Mouse (Mus musculus) stomach, embryonic 16.5 days (tissue): ENCODE measurements around the gene Pigz. TPM values are rescaled to one million over a fixed set of nuclear protein-coding genes. Genes with fewer than 3 reads are reported as not detected.
"Not testable (repeated sequence)": the region's sequence is repeated elsewhere in the genome, so short reads cannot be mapped to it uniquely, and the experiment has no call there.

Source experiments
- ATAC-seq: fragments of 200-750 bp; cut with Nextera tagmentation; 2 replicates; pipeline ENCODE4 v1.8.0; 2017; ENCODE audit warnings: moderate number of reproducible peaks, moderate TSS enrichment; ENCODE audit not compliant: insufficient read depth, low FRiP score
- H3K27ac ChIP-seq: fragments of 300-500 bp; sonication (generic); 2 replicates; pipeline ENCODE4 v1.5.1; 2014; ENCODE audit warnings: low read length
- H3K27me3 ChIP-seq: fragments of 300-500 bp; sonication (generic); 2 replicates; pipeline ENCODE4 v1.6.1; 2014; ENCODE audit warnings: low read length, control low read depth, mixed read lengths; ENCODE audit not compliant: control insufficient read depth, insufficient read depth
- H3K36me3 ChIP-seq: fragments of 300-500 bp; sonication (generic); 2 replicates; pipeline ENCODE4 v1.6.1; 2014; ENCODE audit warnings: low read length; ENCODE audit not compliant: control insufficient read depth, insufficient read depth
- H3K4me1 ChIP-seq: fragments of 300-500 bp; sonication (generic); 2 replicates; pipeline ENCODE4 v1.6.1; 2014; ENCODE audit warnings: low read length, control low read depth, mixed read lengths; ENCODE audit not compliant: control insufficient read depth, insufficient read depth
- H3K4me2 ChIP-seq: fragments of 300-500 bp; sonication (generic); 2 replicates; pipeline ENCODE4 v1.6.1; 2014; ENCODE audit warnings: low read depth, low read length, mixed read lengths
- H3K4me3 ChIP-seq: fragments of 300-500 bp; sonication (generic); replicated peaks from 2 replicates; pipeline ENCODE4 v1.5.1; 2014; ENCODE audit warnings: mild to moderate bottlenecking, low read length
- H3K9ac ChIP-seq: fragments of 300-500 bp; sonication (generic); 2 replicates; pipeline ENCODE4 v1.6.1; 2014; ENCODE audit warnings: low read length
- H3K9me3 ChIP-seq: fragments of 300-500 bp; sonication (generic); replicated peaks from 2 replicates; pipeline ENCODE4 v1.6.1; 2016; ENCODE audit warnings: low read length, control low read depth; ENCODE audit not compliant: control insufficient read depth
- WGBS: fragments of 180-500 bp; shearing (Covaris S2); extraction: QIAGEN DNeasy Blood & Tissue Kit; methylation state at CpG from one replicate; pipeline ENCODE4 v1.1.7; 2014; 5-methylcytosine and 5-hydroxymethylcytosine counted together
- polyA plus RNA-seq: library from polyadenylated mRNA; unstranded; fragments of >200 nt; fragmentation: Nextera tagmentation; extraction: Ambion mirVana; gene quantifications from 2 replicates; pipeline ENCODE4 v1.2.1, GENCODE M21; 2015

The Pigz gene
- polyA plus RNA-seq, 1 experiment from 2014 or later: 0.96 TPM

DNA sequence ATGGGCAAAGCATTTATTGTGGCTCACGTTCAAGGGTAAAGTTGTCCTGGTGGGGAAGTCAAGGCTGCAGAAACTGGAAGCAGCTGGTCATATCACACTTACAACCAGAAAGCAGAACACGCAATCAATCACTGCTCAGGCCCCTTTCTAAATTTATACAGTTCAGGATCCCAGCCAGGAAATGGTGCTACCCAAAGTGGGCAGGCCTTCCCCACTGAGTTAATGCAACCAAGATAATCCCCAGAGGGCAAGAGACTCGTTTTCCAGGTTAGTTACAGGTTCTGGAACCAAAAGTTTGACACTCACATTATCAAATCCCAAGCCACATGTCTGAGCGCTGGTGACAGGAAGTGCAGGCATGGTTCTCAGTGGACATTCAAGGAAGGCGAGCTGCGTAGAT, 5.2 kb downstream of the Pigz start:
- ATAC-seq: no peak
- WGBS: 65% methylated on average over 6 of the region's 6 CpGs

DNA sequence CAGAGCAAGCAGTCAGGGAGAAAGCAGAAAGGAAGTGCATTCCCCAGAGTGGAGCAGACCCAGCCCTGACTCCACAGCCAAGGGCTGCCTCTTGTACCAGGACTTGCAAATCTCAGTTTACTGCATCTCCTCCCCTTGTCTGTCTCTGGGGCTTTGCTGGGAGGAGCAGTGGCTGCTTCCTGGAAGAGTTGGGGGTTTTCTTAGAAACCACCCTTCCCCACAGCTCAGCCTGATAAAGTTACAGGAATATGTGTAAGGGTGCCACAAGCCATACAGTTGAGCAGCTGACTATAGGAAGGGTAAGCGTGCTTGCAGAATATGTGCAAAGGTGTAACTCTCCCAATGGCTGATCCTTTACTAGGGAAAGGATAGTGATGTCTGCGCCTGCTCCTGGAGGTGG, 6.9 kb downstream of the Pigz start:
- H3K27me3 ChIP-seq: peaks cover 7% of the 10 kb centered on the region; the same call in 1 of the 2 replicates
- no peaks in the 10 kb centered on the region for H3K9me3 ChIP-seq
- no peaks in the 10 kb centered on the region for H3K36me3 ChIP-seq
- no peak overlapping the region for H3K27ac ChIP-seq
- no peak overlapping the region for H3K4me2 ChIP-seq
- H3K4me3 ChIP-seq: no peak overlapping the region
- ATAC-seq: no peak
- peaks cover 4% of the 10 kb centered on the region; the same call in 1 of the 2 replicates for H3K4me1 ChIP-seq
- 84% methylated on average over 2 of the region's 2 CpGs for WGBS
- H3K9ac ChIP-seq: no peak overlapping the region

More for the DNA sequence above, 5.2 kb downstream of the Pigz start:
- H3K4me3 ChIP-seq: no peak overlapping the region
- peaks cover 13% of the 10 kb centered on the region for H3K4me1 ChIP-seq
- H3K4me2 ChIP-seq: no peak overlapping the region
- no peaks in the 10 kb centered on the region for H3K9me3 ChIP-seq
- no peaks in the 10 kb centered on the region for H3K36me3 ChIP-seq
- peaks cover 24% of the 10 kb centered on the region; the same call in 1 of the 2 replicates for H3K27me3 ChIP-seq
- no peak overlapping the region for H3K9ac ChIP-seq
- H3K27ac ChIP-seq: no peak overlapping the region

DNA sequence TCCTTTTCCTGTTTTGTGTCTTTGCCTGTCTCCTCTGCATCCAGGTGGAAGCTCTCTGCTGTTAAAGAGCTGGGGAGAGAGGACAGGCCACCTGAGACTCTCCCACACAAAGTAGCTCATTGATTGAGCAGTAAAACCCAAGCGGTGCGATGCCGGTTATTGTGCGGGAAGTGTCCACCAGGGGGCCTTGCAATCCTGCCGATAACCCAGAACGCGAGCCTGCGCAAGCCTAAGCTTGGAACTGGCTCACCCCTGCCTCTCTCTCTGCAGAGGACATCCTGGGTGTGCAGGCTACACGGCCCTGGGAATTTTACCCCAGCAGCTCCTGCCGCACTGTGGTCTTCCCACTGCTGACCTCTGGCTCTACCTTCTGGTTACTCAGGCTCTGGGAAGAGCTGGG, 10.3 kb downstream of the Pigz start:
- no peak overlapping the region for H3K4me3 ChIP-seq
- no peak overlapping the region for H3K4me2 ChIP-seq
- H3K27ac ChIP-seq: no peak overlapping the region
- no peaks in the 10 kb centered on the region for H3K9me3 ChIP-seq
- no peaks in the 10 kb centered on the region for H3K27me3 ChIP-seq
- no peaks in the 10 kb centered on the region for H3K36me3 ChIP-seq
- WGBS: 3% methylated on average over 10 of the region's 10 CpGs
- no peak for ATAC-seq
- H3K9ac ChIP-seq: no peak overlapping the region
- peaks cover 20% of the 10 kb centered on the region for H3K4me1 ChIP-seq

- Histone ChIP-seq H3K4me2 (no peak overlapping the region), H3K27me3 (no peaks in the 10 kb centered on the region), H3K9ac (no peak overlapping the region), H3K36me3 (no peaks in the 10 kb centered on the region), H3K27ac (no peak overlapping the region), H3K4me3 (no peak overlapping the region), H3K9me3 (no peaks in the 10 kb centered on the region), H3K4me1 (peaks cover 28% of the 10 kb centered on the region)
- 87% methylated on average over 12 of the region's 12 CpGs for WGBS
- no peak for ATAC-seq
Observed at GRCm38 (mm10) chr16:31944698-31945255, 11.1 kb downstream of the Pigz start.

DNA sequence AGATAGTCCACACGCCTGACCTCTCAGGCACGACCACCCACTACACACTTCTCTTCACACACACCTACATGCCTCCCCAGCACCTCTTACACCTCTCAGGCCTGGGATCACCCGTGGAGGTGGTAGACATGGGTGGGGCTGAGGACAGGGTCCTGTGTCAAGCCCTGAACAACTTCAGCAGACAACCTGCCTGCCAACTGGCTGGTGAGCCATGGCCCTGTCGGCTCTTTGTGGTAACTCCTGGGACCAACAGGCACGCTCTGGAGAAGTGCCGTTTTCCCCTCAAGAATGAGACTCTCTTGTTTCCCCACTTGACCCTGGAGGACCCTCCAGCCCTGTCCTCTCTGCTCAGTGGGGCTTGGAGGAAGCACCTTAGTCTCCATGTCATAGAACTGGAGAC, 11.7 kb downstream of the Pigz start:
- Histone ChIP-seq H3K4me2 (no peak overlapping the region), H3K36me3 (0 out of 2 replicates have a peak, but pooled peaks cover 2% of the 10 kb centered on the region), H3K4me3 (no peak overlapping the region), H3K27ac (no peak overlapping the region), H3K4me1 (peaks cover 28% of the 10 kb centered on the region), H3K27me3 (no peaks in the 10 kb centered on the region), H3K9ac (no peak overlapping the region), H3K9me3 (no peaks in the 10 kb centered on the region)
- 85% methylated on average over 6 of the region's 6 CpGs for WGBS
- no peak for ATAC-seq

DNA sequence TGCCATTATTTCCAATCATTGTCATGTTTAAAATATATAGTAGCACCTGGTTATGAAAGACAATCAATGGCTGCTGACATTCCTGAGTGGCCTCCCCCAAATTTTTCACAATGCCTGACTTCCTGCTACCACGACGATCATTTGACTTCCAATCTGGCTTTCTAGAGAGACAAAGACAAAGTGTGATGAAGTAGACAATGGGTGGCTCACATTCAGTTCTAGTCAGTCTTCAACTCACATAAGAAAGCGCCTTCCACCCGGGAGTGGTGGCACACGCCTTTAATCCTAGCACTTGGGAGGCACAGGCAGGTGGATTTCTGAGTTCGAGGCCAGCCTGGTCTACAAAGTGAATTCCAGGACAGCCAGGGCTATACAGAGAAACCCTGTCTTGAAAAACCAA, 12.3 kb downstream of the Pigz start:
- H3K27me3 ChIP-seq, H3K9me3 ChIP-seq, H3K27ac ChIP-seq, H3K4me3 ChIP-seq, ATAC-seq, H3K4me2 ChIP-seq, H3K9ac ChIP-seq, H3K36me3 ChIP-seq: not testable (repeated sequence)
- H3K4me1 ChIP-seq: peaks cover 28% of the 10 kb centered on the region
- 84% methylated on average over 6 of the region's 6 CpGs for WGBS

DNA sequence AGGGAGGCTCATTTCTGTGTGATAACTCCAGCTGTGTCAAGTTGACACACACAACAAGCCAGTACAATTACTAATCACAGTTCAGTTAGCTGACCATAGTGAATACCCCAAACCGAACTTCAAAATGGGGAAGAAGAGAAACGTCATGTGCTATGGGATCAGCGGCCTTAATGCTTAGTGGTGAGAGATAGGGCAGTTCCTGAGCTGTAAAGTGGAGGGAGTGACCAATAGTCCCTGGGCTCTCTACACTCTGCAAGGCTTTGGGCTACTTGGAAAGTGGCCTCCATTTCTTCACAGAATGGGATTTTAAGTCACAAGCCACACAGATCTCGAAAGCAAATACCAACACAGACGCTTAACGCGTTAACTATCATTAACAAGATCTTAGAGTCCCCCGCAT, 13.7 kb downstream of the Pigz start:
- Histone ChIP-seq H3K27me3 (no peaks in the 10 kb centered on the region), H3K9ac (peak overlapping the region; percentile 90), H3K4me3 (peak overlapping the region; percentile 74)

GRCm38 (mm10) chr16:31947901-31948316, 14.3 kb downstream of the Pigz start:
- ATAC-seq: peak; percentile 68; the same call in 1 of the 2 replicates
- Histone ChIP-seq H3K36me3 (0 out of 2 replicates have a peak, but pooled peaks cover 6% of the 10 kb centered on the region), H3K9me3 (no peaks in the 10 kb centered on the region), H3K4me3 (peak overlapping the region; percentile 74), H3K4me1 (peaks cover 28% of the 10 kb centered on the region), H3K27me3 (no peaks in the 10 kb centered on the region), H3K4me2 (peak overlapping the region; percentile 76), H3K27ac (peak overlapping the region; percentile 89), H3K9ac (peak overlapping the region; percentile 90)
- 0% methylated on average over 38 of the region's 38 CpGs for WGBS

More for the DNA sequence above, 13.7 kb downstream of the Pigz start:
- H3K9me3 ChIP-seq: no peaks in the 10 kb centered on the region
- no peak for ATAC-seq
- H3K36me3 ChIP-seq: 0 out of 2 replicates have a peak, but pooled peaks cover 6% of the 10 kb centered on the region
- no peak overlapping the region for H3K27ac ChIP-seq
- H3K4me2 ChIP-seq: peak overlapping the region; percentile 76
- peaks cover 28% of the 10 kb centered on the region for H3K4me1 ChIP-seq
- 28% methylated on average over 8 of the region's 8 CpGs for WGBS

DNA sequence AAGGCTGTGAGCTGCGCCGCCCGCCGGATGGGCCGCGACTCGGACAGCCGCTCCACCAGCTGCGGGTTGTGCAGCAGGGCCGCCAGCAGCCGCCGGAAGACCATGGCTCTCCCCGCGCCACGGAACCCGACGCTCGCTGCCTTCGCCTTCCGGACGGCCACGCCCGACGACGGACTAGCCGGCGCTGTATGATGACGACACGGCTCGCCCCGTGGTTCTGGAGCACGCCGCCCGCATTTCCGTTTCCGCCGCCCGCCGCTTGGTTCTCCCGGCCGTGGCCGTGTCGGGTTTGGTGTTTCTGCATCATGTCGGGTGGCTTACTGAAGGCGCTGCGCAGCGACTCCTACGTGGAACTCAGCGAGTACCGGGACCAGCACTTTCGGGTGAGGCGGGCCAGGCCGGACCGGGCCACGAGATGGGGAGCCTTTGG, 14.7 kb downstream of the Pigz start, which contains the start of the genes 0610012G03Rik and Ncbp2:
0610012G03Rik (minus strand) TSS at position 150 of the 430 bp plus-strand sequence.
Ncbp2 (plus strand) TSS at position 169 of the 430 bp plus-strand sequence.
- Histone ChIP-seq H3K9me3 (no peaks in the 10 kb centered on the region), H3K4me3 (peak within 1 kb of the TSS; percentile 74), H3K36me3 (0 out of 2 replicates have a peak, but pooled peaks cover 6% of the 10 kb centered on the region), H3K4me1 (peaks cover 28% of the 10 kb centered on the region), H3K27me3 (no peaks in the 10 kb centered on the region), H3K4me2 (peak within 1 kb of the TSS; percentile 88), H3K27ac (peak within 1 kb of the TSS; percentile 89), H3K9ac (peak within 1 kb of the TSS; percentile 90)
- peak; percentile 92 for ATAC-seq
- 0% methylated on average over 55 of the region's 55 CpGs for WGBS
